Mouse (Mus musculus): ENCODE data around the gene Sohlh2. TPM values are rescaled to one million over a fixed set of nuclear protein-coding genes. Genes with fewer than 3 reads are reported as not detected.

The Sohlh2 gene
- polyA plus RNA-seq, 1 experiment from 2014 or later = not detected

GRCm38 (mm10) chr3:55212254-55212653 is 30.4 kb downstream of the Sohlh2 start:
- no peak for DNase-seq
- no peak overlapping the region for H3K9ac ChIP-seq
- WGBS (ENCODE audit: insufficient replicate concordance) = 17% methylated on average over 2 of the region's 2 CpGs
- ATAC-seq (ENCODE audit: low read depth) = no peak
- no peaks in the 10 kb centered on the region for H3K27me3 ChIP-seq
- H3K4me3 ChIP-seq (replicated peaks) = no peak overlapping the region
- H3K4me1 ChIP-seq (replicated peaks) = no peaks in the 10 kb centered on the region
- H3K36me3 ChIP-seq = no peaks in the 10 kb centered on the region
- no peak overlapping the region for H3K27ac ChIP-seq
- no peak overlapping the region for H3K4me2 ChIP-seq
- no peaks in the 10 kb centered on the region for H3K9me3 ChIP-seq (replicated peaks)

- Histone ChIP-seq H3K4me3 (replicated peaks) (no peak overlapping the region), H3K36me3 (no peaks in the 10 kb centered on the region), H3K9me3 (replicated peaks) (no peaks in the 10 kb centered on the region), H3K27ac (no peak overlapping the region), H3K9ac (no peak overlapping the region), H3K4me2 (no peak overlapping the region), H3K27me3 (no peaks in the 10 kb centered on the region), H3K4me1 (replicated peaks) (no peaks in the 10 kb centered on the region)
- 54% methylated on average over 4 of the region's 4 CpGs for WGBS (ENCODE audit: insufficient replicate concordance)
- DNase-seq (no peak), ATAC-seq (ENCODE audit: low read depth) (no peak)
These were observed 32.0 kb downstream of the Sohlh2 start for GRCm38 (mm10) chr3:55213785-55214184.

GRCm38 (mm10) chr3:55214413-55214812 is 32.6 kb downstream of the Sohlh2 start:
- 66% methylated on average over 6 of the region's 6 CpGs for WGBS (ENCODE audit: insufficient replicate concordance)
- H3K4me2 ChIP-seq = no peak overlapping the region
- H3K9me3 ChIP-seq (replicated peaks) = no peaks in the 10 kb centered on the region
- H3K4me1 ChIP-seq (replicated peaks) = no peaks in the 10 kb centered on the region
- no peaks in the 10 kb centered on the region for H3K36me3 ChIP-seq
- no peak overlapping the region for H3K27ac ChIP-seq
- no peaks in the 10 kb centered on the region for H3K27me3 ChIP-seq
- H3K9ac ChIP-seq = no peak overlapping the region
- no peak for ATAC-seq (ENCODE audit: low read depth)
- no peak for DNase-seq
- no peak overlapping the region for H3K4me3 ChIP-seq (replicated peaks)

- Histone ChIP-seq H3K4me2 (no peak overlapping the region), H3K27ac (no peak overlapping the region), H3K9me3 (replicated peaks) (no peaks in the 10 kb centered on the region), H3K27me3 (no peaks in the 10 kb centered on the region), H3K4me3 (replicated peaks) (no peak overlapping the region), H3K9ac (no peak overlapping the region), H3K4me1 (replicated peaks) (no peaks in the 10 kb centered on the region), H3K36me3 (no peaks in the 10 kb centered on the region)
- 64% methylated on average over 2 of the region's 2 CpGs for WGBS (ENCODE audit: insufficient replicate concordance)
- DNase-seq (no peak), ATAC-seq (ENCODE audit: low read depth) (no peak)
These were observed 40.7 kb downstream of the Sohlh2 start for GRCm38 (mm10) chr3:55222502-55222901.

- no peaks in the 10 kb centered on the region for H3K4me1 ChIP-seq (replicated peaks)
- H3K4me2 ChIP-seq = no peak overlapping the region
- DNase-seq = no peak
- no peaks in the 10 kb centered on the region for H3K36me3 ChIP-seq
- H3K27me3 ChIP-seq = no peaks in the 10 kb centered on the region
- 58% methylated on average over 3 of the region's 3 CpGs for WGBS (ENCODE audit: insufficient replicate concordance)
- ATAC-seq (ENCODE audit: low read depth) = no peak
- no peak overlapping the region for H3K27ac ChIP-seq
- no peak overlapping the region for H3K9ac ChIP-seq
- no peaks in the 10 kb centered on the region for H3K9me3 ChIP-seq (replicated peaks)
- H3K4me3 ChIP-seq (replicated peaks) = no peak overlapping the region
These were observed 42.0 kb downstream of the Sohlh2 start for GRCm38 (mm10) chr3:55223862-55224261.

GRCm38 (mm10) chr3:55226501-55227213 is 44.8 kb downstream of the Sohlh2 start:
- H3K4me3 ChIP-seq (replicated peaks) = no peak overlapping the region
- H3K36me3 ChIP-seq = no peaks in the 10 kb centered on the region
- no peak overlapping the region for H3K9ac ChIP-seq
- H3K27ac ChIP-seq = no peak overlapping the region
- H3K27me3 ChIP-seq = no peaks in the 10 kb centered on the region
- 36% methylated on average over 18 of the region's 18 CpGs for WGBS (ENCODE audit: insufficient replicate concordance)
- H3K4me1 ChIP-seq (replicated peaks) = no peaks in the 10 kb centered on the region
- no peak for ATAC-seq (ENCODE audit: low read depth)
- DNase-seq = no peak
- H3K9me3 ChIP-seq (replicated peaks) = no peaks in the 10 kb centered on the region
- no peak overlapping the region for H3K4me2 ChIP-seq

GRCm38 (mm10) chr3:55227214-55227581 is 45.4 kb downstream of the Sohlh2 start:
- H3K9me3 ChIP-seq (replicated peaks) = no peaks in the 10 kb centered on the region
- ATAC-seq (ENCODE audit: low read depth) (no peak), DNase-seq (no peak)
- no peaks in the 10 kb centered on the region for H3K36me3 ChIP-seq
- H3K4me3 ChIP-seq (replicated peaks) = no peak overlapping the region
- H3K27ac ChIP-seq = no peak overlapping the region
- no peaks in the 10 kb centered on the region for H3K4me1 ChIP-seq (replicated peaks)
- H3K4me2 ChIP-seq = no peak overlapping the region
- 15% methylated on average over 4 of the region's 4 CpGs for WGBS (ENCODE audit: insufficient replicate concordance)
- H3K27me3 ChIP-seq = no peaks in the 10 kb centered on the region
- H3K9ac ChIP-seq = no peak overlapping the region

GRCm38 (mm10) chr3:55241730-55242421 is 60.0 kb downstream of the Sohlh2 start, which contains the start of gene Dclk1:
Gene Dclk1 (plus strand): TSS chr3:55242364.
- peaks cover 27% of the 10 kb centered on the region for H3K27me3 ChIP-seq
- H3K4me3 ChIP-seq (replicated peaks) = peak within 1 kb of the TSS; percentile 32
- H3K9ac ChIP-seq = no peak within 1 kb of the TSS
- no peaks in the 10 kb centered on the region for H3K9me3 ChIP-seq (replicated peaks)
- peak within 1 kb of the TSS; percentile 40 for H3K4me2 ChIP-seq
- no peaks in the 10 kb centered on the region for H3K4me1 ChIP-seq (replicated peaks)
- DNase-seq = no peak
- no peak within 1 kb of the TSS for H3K27ac ChIP-seq
- H3K36me3 ChIP-seq = no peaks in the 10 kb centered on the region
- no peak for ATAC-seq (ENCODE audit: low read depth)
- WGBS (ENCODE audit: insufficient replicate concordance) = 31% methylated on average over 10 of the region's 10 CpGs

- H3K9me3 ChIP-seq (replicated peaks) = no peaks in the 10 kb centered on the region
- H3K27ac ChIP-seq = no peak overlapping the region
- ATAC-seq (ENCODE audit: low read depth) = no peak
- H3K4me3 ChIP-seq (replicated peaks) = peak overlapping the region; percentile 32
- no peaks in the 10 kb centered on the region for H3K4me1 ChIP-seq (replicated peaks)
- peak overlapping the region; percentile 40 for H3K4me2 ChIP-seq
- H3K27me3 ChIP-seq = peaks cover 27% of the 10 kb centered on the region
- no peak overlapping the region for H3K9ac ChIP-seq
- WGBS (ENCODE audit: insufficient replicate concordance) = 2% methylated on average over 43 of the region's 45 CpGs
- H3K36me3 ChIP-seq = no peaks in the 10 kb centered on the region
- DNase-seq = no peak
These were observed 60.7 kb downstream of the Sohlh2 start for GRCm38 (mm10) chr3:55242422-55243055.

- H3K36me3 ChIP-seq = no peaks in the 10 kb centered on the region
- peak overlapping the region; percentile 32; the same call in 1 of the 2 replicates for H3K4me3 ChIP-seq (replicated peaks)
- no peak overlapping the region for H3K9ac ChIP-seq
- peak overlapping the region; percentile 40 for H3K4me2 ChIP-seq
- H3K9me3 ChIP-seq (replicated peaks) = no peaks in the 10 kb centered on the region
- peaks cover 27% of the 10 kb centered on the region for H3K27me3 ChIP-seq
- no peak overlapping the region for H3K27ac ChIP-seq
- no peaks in the 10 kb centered on the region for H3K4me1 ChIP-seq (replicated peaks)
- 15% methylated on average over 8 of the region's 8 CpGs for WGBS (ENCODE audit: insufficient replicate concordance)
- DNase-seq (no peak), ATAC-seq (ENCODE audit: low read depth) (no peak)
These were observed 61.2 kb downstream of the Sohlh2 start for GRCm38 (mm10) chr3:55243056-55243471.

GRCm38 (mm10) chr3:55244087-55244486 is 62.3 kb downstream of the Sohlh2 start:
- H3K27me3 ChIP-seq = peaks cover 27% of the 10 kb centered on the region
- WGBS (ENCODE audit: insufficient replicate concordance) = 61% methylated on average over 6 of the region's 6 CpGs
- no peaks in the 10 kb centered on the region for H3K36me3 ChIP-seq
- no peak overlapping the region for H3K4me2 ChIP-seq
- H3K4me3 ChIP-seq (replicated peaks) = no peak overlapping the region
- no peaks in the 10 kb centered on the region for H3K9me3 ChIP-seq (replicated peaks)
- no peaks in the 10 kb centered on the region for H3K4me1 ChIP-seq (replicated peaks)
- no peak overlapping the region for H3K27ac ChIP-seq
- DNase-seq (no peak), ATAC-seq (ENCODE audit: low read depth) (no peak)
- no peak overlapping the region for H3K9ac ChIP-seq
